Mouse (Mus musculus): ENCODE measurements around the gene Wrap53. TPM values are rescaled to one million over a fixed set of nuclear protein-coding genes. Genes with fewer than 3 reads are reported as not detected.

Wrap53 gene
- polyA plus RNA-seq, 1 experiment from 2014 or later: 14.7 TPM

DNA sequence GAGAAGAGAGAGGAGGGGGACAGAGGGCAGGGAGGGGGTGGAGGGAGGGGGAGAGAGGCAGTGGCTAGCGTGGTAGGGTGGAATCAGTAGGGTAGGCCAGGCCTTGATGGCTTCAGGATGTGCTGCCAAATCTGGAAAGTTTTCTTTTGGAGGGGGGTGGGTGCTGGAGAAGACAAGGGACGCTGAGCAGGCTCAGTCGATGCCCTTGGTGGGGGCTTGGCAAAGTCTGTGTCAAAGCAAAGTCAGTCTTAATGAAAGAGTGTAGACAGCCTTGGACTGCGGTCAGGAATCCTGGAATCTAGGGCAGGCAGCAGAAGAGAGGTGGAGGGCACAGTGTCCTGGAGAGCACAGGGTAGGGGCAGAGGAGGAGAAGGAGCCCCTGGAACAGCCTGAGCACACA is 30.8 kb upstream of the Wrap53 start:
- Histone ChIP-seq H3K27ac (ENCODE audit: low read depth, low read length) (no peak overlapping the region), H3K9ac (ENCODE audit: low read depth, low read length) (no peak overlapping the region), H3K4me3 (ENCODE audit: low read depth, low read length) (no peak overlapping the region), H3K4me1 (replicated peaks; ENCODE audit: control insufficient read depth, insufficient read depth, low read length) (0 out of 2 replicates have a peak, but pooled peaks cover 7% of the 10 kb centered on the region), H3K9me3 (ENCODE audit: control insufficient read depth) (no peaks in the 10 kb centered on the region), H3K27me3 (replicated peaks; ENCODE audit: control insufficient read depth, insufficient read depth, low read length) (no peaks in the 10 kb centered on the region), H3K4me2 (replicated peaks; ENCODE audit: low read depth) (no peak overlapping the region), H3K36me3 (ENCODE audit: control insufficient read depth, insufficient read depth) (no peaks in the 10 kb centered on the region)
- no peak for TF ChIP-seq CTCF (IDR thresholded peaks at IDR 0.05; ENCODE audit: low read depth)
- no peak for ATAC-seq
- 57% methylated on average over 4 of the region's 4 CpGs for WGBS

DNA sequence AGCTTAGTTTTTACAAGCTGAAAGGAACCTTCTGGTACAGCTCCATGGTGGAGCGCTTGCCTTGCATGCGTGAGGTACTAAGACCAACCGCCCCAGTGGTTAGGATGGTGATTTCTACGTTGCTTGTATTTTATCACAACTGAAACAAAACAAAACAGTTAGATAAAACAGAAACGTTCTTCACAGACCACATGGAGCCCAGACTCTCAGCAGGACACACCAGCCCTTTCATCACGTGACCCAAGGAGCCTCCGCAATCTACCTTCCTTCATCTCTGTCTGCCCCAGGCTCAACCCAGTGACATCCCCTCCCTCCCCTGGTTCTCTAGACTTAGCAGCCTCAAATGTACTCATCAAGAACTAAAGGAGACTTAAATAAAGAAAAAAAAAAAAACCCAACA is 29.4 kb upstream of the Wrap53 start:
- Histone ChIP-seq H3K27ac (ENCODE audit: low read depth, low read length) (no peak overlapping the region), H3K36me3 (ENCODE audit: control insufficient read depth, insufficient read depth) (no peaks in the 10 kb centered on the region), H3K9ac (ENCODE audit: low read depth, low read length) (no peak overlapping the region), H3K27me3 (replicated peaks; ENCODE audit: control insufficient read depth, insufficient read depth, low read length) (peaks cover 13% of the 10 kb centered on the region; the same call in 1 of the 2 replicates), H3K4me1 (replicated peaks; ENCODE audit: control insufficient read depth, insufficient read depth, low read length) (0 out of 2 replicates have a peak, but pooled peaks cover 13% of the 10 kb centered on the region), H3K9me3 (ENCODE audit: control insufficient read depth) (no peaks in the 10 kb centered on the region), H3K4me2 (replicated peaks; ENCODE audit: low read depth) (no peak overlapping the region), H3K4me3 (ENCODE audit: low read depth, low read length) (no peak overlapping the region)
- no peak for ATAC-seq
- no peak for TF ChIP-seq CTCF (IDR thresholded peaks at IDR 0.05; ENCODE audit: low read depth)
- 59% methylated on average over 7 of the region's 7 CpGs for WGBS

DNA sequence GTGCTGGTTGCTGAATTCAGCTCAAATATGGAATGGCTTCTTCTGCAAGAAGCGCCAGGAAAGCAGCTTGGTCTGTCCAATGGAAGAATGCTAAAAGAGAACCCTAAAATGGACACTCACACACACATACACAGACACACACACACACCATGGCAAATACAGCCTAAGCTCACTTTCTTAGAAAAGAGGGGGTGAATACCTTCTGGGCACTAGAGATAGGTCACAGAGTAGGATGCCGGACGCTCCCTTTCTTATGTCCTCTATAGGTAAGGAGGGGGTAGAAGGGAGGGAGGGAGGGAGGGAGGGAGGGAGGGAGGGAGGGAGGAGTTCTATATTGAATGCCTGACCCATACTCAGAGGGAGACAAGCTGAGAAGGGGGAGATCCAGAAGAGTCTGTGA is 28.5 kb upstream of the Wrap53 start:
- 90% methylated on average over 3 of the region's 3 CpGs for WGBS
- H3K9ac ChIP-seq (ENCODE audit: low read depth, low read length): no peak overlapping the region
- peaks cover 18% of the 10 kb centered on the region for H3K27me3 ChIP-seq (replicated peaks; ENCODE audit: control insufficient read depth, insufficient read depth, low read length)
- no peak for ATAC-seq
- no peak overlapping the region for H3K4me3 ChIP-seq (ENCODE audit: low read depth, low read length)
- no peaks in the 10 kb centered on the region for H3K9me3 ChIP-seq (ENCODE audit: control insufficient read depth)
- no peaks in the 10 kb centered on the region for H3K36me3 ChIP-seq (ENCODE audit: control insufficient read depth, insufficient read depth)
- no peak overlapping the region for H3K27ac ChIP-seq (ENCODE audit: low read depth, low read length)
- no peak overlapping the region for H3K4me2 ChIP-seq (replicated peaks; ENCODE audit: low read depth)
- 0 out of 2 replicates have a peak, but pooled peaks cover 11% of the 10 kb centered on the region for H3K4me1 ChIP-seq (replicated peaks; ENCODE audit: control insufficient read depth, insufficient read depth, low read length)
- no peak for TF ChIP-seq CTCF (IDR thresholded peaks at IDR 0.05; ENCODE audit: low read depth)

DNA sequence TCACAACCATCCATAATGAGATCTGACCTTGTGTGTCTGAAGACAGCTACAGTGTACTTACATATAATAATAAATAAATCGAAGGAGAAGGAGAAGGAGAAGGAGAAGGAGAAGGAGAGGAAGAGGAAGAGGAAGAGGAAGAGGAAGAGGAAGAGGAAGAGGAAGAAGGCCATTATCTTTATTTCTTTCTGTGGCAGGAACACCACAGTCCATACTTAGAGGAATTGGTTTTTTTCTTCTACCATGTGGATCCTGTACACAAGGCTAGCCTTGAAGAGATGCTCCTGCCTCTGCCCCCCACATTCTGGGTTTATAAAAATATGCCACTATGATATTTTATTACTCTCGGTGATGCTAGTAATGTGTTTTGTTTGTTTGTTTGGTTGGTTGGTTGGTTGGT is 26.8 kb upstream of the Wrap53 start:
- no peak overlapping the region for H3K9ac ChIP-seq (ENCODE audit: low read depth, low read length)
- no peak overlapping the region for H3K27ac ChIP-seq (ENCODE audit: low read depth, low read length)
- no peak overlapping the region for H3K4me2 ChIP-seq (replicated peaks; ENCODE audit: low read depth)
- H3K9me3 ChIP-seq (ENCODE audit: control insufficient read depth): no peaks in the 10 kb centered on the region
- TF ChIP-seq CTCF (IDR thresholded peaks at IDR 0.05; ENCODE audit: low read depth): no peak
- H3K4me3 ChIP-seq (ENCODE audit: low read depth, low read length): no peak overlapping the region
- no peak for ATAC-seq
- H3K4me1 ChIP-seq (replicated peaks; ENCODE audit: control insufficient read depth, insufficient read depth, low read length): 0 out of 2 replicates have a peak, but pooled peaks cover 11% of the 10 kb centered on the region
- 77% methylated on average over 2 of the region's 2 CpGs for WGBS
- no peaks in the 10 kb centered on the region for H3K36me3 ChIP-seq (ENCODE audit: control insufficient read depth, insufficient read depth)
- peaks cover 21% of the 10 kb centered on the region for H3K27me3 ChIP-seq (replicated peaks; ENCODE audit: control insufficient read depth, insufficient read depth, low read length)

DNA sequence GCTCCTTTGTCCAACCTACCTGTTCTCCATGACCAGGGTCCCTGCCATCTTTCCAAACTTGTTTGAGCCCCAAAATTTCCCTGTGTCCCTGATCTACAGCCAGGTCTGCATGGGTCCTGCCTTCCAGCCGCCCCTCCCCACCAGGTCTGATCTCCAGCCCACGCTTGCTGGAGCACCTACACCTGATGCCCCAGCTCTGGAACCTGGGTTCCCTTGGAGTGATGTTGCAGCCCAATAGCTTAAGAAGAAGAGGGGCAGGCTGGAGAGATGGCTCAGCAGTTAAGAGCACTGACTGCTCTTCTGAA is 26.4 kb upstream of the Wrap53 start:
- Histone ChIP-seq H3K27me3 (replicated peaks; ENCODE audit: control insufficient read depth, insufficient read depth, low read length) (peaks cover 21% of the 10 kb centered on the region), H3K27ac (ENCODE audit: low read depth, low read length) (no peak overlapping the region), H3K36me3 (ENCODE audit: control insufficient read depth, insufficient read depth) (no peaks in the 10 kb centered on the region), H3K4me1 (replicated peaks; ENCODE audit: control insufficient read depth, insufficient read depth, low read length) (0 out of 2 replicates have a peak, but pooled peaks cover 11% of the 10 kb centered on the region), H3K4me3 (ENCODE audit: low read depth, low read length) (peak overlapping the region; percentile 57), H3K9ac (ENCODE audit: low read depth, low read length) (no peak overlapping the region), H3K4me2 (replicated peaks; ENCODE audit: low read depth) (peak overlapping the region; percentile 92), H3K9me3 (ENCODE audit: control insufficient read depth) (no peaks in the 10 kb centered on the region)
- no peak for TF ChIP-seq CTCF (IDR thresholded peaks at IDR 0.05; ENCODE audit: low read depth)
- no peak for ATAC-seq
- 70% methylated on average over 2 of the region's 2 CpGs for WGBS

DNA sequence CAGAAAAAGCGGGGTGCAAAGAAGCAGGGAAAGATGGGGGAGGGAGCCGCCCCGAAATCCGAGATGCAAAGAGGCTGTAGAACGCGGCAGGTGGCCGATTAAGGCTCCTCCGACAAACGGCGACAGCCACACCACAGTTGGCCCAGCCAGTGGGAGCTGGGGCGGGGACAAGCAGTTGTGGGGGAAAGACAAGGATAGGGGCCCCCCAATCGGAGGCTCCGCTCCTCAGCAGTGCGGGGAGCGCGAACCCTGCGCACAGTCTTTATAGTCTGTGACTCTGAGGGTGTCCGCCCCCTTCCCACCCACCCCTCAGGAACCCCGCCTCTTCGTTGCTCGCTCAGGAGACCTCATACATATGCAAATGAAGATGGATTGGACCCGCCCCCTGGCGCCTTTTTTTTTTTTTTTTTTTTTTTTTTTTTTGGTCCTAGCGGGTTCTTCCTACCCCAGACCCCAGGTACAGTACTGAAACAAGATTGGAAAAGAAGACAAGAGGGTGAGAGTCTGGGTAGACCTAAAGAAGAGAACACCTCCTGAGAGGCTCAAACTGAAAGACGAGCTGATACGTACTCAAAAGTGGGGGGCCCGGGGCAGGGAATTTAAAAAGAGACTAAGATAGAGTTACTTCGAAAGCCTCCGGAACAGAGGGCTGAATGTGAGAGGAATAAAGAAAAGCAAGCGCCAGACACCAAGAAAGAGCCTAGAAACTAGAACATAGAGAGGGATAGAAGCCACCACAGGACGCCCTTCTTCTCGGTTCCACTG is 25.9 kb upstream of the Wrap53 start, which contains the start of gene Atp1b2:
TSS of gene Atp1b2 (minus strand) at position 217 of the 765 bp plus-strand sequence.
- Histone ChIP-seq H3K27ac (ENCODE audit: low read depth, low read length) (no peak within 1 kb of the TSS), H3K4me3 (ENCODE audit: low read depth, low read length) (peak within 1 kb of the TSS; percentile 57), H3K4me2 (replicated peaks; ENCODE audit: low read depth) (peak within 1 kb of the TSS; percentile 92), H3K4me1 (replicated peaks; ENCODE audit: control insufficient read depth, insufficient read depth, low read length) (0 out of 2 replicates have a peak, but pooled peaks cover 11% of the 10 kb centered on the region), H3K27me3 (replicated peaks; ENCODE audit: control insufficient read depth, insufficient read depth, low read length) (peaks cover 21% of the 10 kb centered on the region), H3K9me3 (ENCODE audit: control insufficient read depth) (no peaks in the 10 kb centered on the region), H3K9ac (ENCODE audit: low read depth, low read length) (peak within 1 kb of the TSS; percentile 60), H3K36me3 (ENCODE audit: control insufficient read depth, insufficient read depth) (no peaks in the 10 kb centered on the region)
- TF ChIP-seq CTCF (IDR thresholded peaks at IDR 0.05; ENCODE audit: low read depth): no peak
- 3% methylated on average over 31 of the region's 32 CpGs for WGBS
- peak; percentile 61 for ATAC-seq

Measured in intestine, postnatal 0 days (tissue).